Mouse (Mus musculus) small intestine, adult 2 months (tissue): ENCODE measurements around the gene Ttc17.

ENCODE experiments used
- CTCF ChIP-seq: fragments of 200-500 bp; IDR thresholded peaks from 2 replicates; pipeline ENCODE4 v1.5.1; 2012; ENCODE audit warnings: low read depth, mild to moderate bottlenecking, control low read depth, inconsistent platforms, low read length, moderate library complexity, mixed read lengths; ENCODE audit not compliant: insufficient replicate concordance, insufficient read length; ENCODE audit errors: extremely low read depth
- POLR2A ChIP-seq: fragments of 200-500 bp; IDR thresholded peaks from 2 replicates; pipeline ENCODE4 v1.6.1; 2012; ENCODE audit warnings: low read depth, mild to moderate bottlenecking, control low read depth, inconsistent platforms, low read length, moderate library complexity

- no peak for TF ChIP-seq POLR2A
- no peak for TF ChIP-seq CTCF
Observed at GRCm38 (mm10) chr2:94264006-94264405, 142.5 kb downstream of the Ttc17 start.
